Mouse (Mus musculus): ENCODE data around the gene Slc9a9. TPM values are rescaled to one million over a fixed set of nuclear protein-coding genes. Genes with fewer than 3 reads are reported as not detected.

The Slc9a9 gene
- total RNA-seq, 2 experiments from 2014 or later: 19.1 to 20.8 TPM

DNA sequence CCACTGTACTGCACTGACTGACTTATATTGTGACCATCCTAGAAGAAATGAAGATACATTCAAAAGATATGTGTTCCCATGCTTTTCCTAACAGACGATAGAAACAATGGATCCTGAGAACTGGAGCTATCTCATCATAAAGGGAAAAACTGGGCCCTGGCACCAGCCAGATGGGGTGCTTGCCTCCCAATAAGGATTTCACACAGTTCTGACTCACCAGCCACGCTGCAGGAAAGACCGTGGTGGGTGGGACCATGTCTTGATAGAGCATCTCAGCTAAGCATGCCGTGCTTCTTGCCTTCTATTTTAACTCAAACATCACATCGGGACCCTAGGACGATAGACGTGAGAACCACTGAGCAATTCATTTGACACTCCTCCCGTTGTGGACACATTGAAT is 60.7 kb downstream of the Slc9a9 start:
- ATAC-seq (ENCODE audit: poor library complexity, severe bottlenecking): no peak

DNA sequence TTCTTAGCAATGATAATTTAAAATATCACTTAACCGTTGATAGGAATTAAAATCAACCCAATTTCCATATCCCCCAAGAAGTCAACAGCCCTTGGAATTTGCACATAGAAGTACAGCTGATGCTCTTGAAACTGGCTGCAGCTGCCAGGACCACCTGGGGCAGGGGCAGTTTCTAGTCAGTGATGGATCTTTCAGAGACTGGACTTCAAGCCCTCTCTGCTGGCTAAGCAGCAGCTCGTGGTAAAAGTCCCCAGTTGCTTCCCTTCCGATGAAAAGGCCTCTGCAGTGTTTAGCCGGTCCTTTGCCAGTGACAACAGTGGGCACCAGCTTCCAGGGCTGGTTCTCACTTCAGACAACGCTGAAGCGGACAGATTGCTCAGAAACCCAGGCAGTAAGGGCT is 62.4 kb downstream of the Slc9a9 start:
- no peak for ATAC-seq (ENCODE audit: poor library complexity, severe bottlenecking)

DNA sequence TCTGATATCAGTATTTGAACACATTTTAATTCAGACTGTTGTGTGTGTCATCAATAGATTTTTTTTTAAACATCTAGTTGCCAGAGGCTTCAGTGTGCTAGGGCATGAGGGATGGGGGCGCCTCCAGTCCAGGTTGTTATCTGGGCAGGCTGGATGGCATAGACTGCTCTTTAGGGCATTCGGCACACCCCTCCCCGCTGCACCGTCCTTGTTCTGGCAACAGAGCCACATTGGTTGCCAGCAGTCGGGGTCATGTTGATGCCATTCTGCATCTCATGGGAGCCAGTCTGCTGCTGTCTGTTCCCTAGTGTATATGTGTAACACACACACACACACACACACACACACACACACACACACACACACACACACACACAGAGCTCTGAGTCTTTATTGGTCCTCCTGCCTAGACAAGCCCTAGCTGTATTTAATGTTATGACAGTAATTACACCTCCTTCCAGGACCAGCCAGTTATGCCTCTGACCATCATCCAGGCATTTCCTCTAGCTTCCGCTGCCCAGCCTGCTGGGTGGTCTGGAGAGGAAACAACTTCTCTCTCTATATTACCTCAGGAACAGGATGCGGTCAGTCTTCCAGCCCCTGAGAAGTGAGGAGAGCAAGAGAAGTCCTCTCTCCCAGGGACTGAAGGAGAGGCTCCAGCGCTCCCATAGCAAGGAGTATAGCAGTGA is 63.0 kb downstream of the Slc9a9 start:
- no peak for ATAC-seq (ENCODE audit: poor library complexity, severe bottlenecking)

DNA sequence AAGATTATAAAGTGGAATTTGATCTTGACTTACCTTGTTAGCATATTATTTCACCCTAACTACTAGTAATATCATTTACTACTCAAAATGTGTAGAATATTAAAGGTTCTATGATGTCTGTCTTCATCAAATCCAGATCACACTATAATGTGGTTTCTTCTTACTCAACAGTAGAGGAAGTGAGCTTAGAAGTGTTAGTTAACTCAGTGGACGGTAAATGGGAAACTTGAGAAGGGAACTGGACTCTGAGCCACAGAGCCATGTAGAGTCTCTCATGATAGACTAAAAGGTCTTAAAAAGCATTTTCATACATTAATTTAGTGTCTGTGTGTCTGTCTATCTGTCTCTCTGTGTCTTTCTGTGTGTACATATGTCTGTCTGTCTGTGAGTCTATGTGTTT is 64.6 kb downstream of the Slc9a9 start:
- peak; percentile 75 for ATAC-seq (ENCODE audit: poor library complexity, severe bottlenecking)

DNA sequence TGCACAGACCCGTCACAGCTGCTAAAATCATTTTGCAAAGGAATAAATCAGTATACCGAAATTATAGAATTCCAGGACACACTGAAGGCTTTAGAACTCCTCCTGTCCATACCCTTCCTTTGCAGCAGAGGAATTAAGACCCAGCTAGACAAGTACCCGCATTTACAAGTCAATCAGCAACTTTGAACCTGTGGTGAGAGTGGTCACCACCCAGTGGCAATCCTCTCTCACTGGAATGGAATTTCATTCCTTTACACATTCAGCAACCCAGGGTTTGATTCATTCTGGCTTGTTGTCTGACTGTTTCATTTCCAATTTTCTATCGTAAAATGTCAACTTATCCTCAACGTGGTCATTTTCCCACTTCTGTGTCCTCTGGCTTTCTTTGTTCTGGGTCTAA is 67.5 kb downstream of the Slc9a9 start:
- no peak for ATAC-seq (ENCODE audit: poor library complexity, severe bottlenecking)

DNA sequence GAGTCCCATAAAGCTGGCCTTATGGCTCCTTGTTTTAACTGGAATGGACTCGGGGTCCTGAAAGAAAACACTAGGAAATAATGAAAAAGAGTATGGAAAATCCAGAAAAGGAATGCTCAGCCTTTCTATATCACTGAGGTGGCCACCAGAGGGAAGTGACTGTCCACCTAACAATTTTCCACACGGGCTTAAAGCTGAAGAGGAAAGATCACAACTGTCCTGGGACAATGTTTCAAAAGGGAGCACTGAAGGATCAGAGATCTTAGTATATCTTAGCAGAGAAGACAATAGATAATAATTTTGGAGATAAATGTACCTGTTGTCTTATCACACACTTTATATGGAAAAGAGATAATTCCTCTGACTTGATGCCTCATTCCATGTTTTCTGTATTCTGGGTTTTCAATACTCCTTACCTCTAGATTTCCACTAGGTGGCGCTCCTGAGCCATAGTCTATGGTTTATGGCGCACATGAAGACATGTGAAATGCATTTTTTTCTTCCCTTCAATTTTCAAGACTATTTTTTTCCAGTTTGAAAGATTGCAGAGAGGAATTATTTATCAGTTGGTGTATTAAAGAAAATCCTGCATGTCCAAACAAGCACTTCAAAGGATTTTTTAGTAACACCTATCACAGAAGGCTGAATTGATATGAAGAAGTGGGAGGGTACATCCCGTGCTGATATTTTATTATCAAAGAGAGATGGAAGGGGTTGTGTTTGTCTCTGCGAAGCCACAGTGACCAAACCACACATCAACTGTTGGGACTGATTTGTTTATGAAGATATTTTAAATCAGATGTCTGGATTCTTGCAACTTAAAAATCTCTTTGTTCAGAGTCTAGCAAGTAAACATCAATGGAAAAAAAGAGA is 69.1 kb downstream of the Slc9a9 start:
- ATAC-seq (ENCODE audit: poor library complexity, severe bottlenecking): peak; percentile 51

DNA sequence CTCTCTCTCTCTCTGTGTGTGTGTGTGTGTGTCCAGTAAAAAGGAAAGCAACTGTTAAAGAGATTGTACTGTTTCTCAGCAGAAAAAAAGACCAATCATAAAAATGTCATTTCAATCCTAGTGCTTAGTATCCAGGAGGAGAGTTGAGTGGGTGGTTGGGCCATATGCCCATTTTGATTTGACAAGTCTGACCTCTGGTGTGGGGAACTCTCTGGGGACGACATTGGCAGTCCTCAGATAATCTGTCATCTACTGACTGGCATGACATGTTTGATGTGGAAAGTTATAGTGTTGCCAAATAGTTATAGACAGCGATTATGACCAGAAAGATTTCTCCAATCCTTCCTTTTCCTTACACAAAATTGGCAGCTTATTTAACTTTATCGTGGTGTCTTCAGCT is 71.1 kb downstream of the Slc9a9 start:
- ATAC-seq (ENCODE audit: poor library complexity, severe bottlenecking): no peak

DNA sequence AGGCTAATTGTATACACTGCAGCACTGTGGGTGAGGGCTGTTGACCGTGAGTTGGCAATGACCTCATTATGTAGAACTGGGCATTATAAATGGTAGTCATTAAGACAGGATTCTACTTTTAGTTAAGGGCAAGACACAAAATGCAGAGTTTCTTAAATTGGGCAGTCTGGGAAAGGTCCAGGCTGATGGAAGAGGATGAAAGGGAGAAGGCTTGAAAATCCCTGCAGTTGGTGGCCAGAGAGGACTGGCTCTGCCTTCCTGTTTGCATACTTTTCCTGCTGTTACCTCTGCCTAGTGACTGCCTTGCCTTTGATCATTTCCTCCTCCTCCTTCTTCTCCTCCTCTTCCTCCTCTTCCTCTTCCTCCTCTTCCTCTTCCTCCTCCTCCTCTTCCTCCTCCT is 73.6 kb downstream of the Slc9a9 start:
- ATAC-seq (ENCODE audit: poor library complexity, severe bottlenecking): no peak

DNA sequence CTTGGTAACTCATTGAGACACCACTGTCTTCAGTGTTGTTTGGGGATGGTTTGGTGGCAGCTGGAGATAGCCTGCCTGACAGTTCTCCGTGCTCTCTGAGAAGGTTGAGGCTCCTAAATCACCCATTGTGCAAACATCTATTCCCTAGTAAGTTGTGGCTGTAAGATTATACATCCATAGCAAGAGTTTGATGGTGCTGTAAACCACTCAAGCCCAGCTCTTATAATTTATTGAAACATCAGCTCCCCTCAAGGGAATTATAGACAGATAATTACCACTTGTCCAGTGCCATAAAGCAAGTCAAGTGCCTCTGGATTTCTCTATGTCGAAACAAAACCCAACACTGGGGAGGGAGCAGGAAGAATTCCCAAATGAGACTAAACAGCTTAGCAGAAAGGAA is 78.8 kb downstream of the Slc9a9 start:
- no peak for ATAC-seq (ENCODE audit: poor library complexity, severe bottlenecking)

DNA sequence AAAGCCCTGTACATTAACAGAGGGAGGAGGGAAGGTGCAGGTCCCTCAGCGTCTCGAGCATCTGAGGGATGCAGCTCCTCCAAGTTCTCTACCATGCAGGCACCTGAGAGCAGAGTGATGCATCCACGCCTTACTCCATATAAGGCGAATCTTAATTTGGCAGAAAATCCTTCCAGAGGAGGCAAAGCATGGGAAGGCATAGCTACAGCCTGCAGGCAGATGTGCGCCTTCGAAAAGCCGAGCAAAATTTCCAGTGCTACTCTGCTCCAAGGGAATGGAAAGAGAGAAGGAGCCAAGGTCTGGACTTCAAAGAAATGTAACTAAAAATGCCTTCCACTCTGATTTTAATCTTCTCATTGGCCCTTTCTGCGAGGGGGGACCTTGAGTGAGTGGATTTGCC is 80.5 kb downstream of the Slc9a9 start:
- no peak for ATAC-seq (ENCODE audit: poor library complexity, severe bottlenecking)

DNA sequence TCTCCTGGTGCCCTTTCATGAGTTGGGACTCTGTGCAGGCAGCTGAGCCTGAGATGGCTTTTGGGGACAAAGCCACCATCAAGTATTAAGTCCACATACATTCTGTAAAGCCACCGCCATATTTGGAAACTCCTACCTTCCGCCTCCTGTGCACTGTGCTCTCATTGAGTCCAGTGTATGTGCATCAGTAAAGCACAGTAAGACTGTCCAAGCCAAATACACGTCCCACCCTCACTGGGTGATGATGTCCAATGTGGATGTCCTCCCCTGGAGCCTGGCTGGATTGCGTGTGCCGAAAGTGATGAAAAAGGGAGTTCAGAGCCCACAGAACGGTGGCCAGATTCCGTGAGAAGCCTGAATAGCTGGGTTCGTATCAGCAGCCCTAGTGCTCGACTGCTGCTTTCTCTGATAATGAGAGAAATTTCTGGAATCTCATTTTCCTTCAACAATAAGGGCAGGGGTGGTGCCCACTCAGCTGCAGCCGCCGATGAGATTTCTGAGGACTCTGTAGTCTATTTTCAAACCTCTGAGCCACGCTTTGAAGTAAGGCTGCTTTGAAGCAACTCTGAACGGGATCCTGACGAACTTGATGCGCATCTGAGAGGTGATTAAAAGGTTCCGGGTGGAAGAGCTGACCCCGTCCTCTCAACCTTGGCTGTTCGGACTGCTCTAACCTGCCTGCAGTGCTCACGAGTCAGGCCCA is 81.4 kb downstream of the Slc9a9 start:
- ATAC-seq (ENCODE audit: poor library complexity, severe bottlenecking): no peak

DNA sequence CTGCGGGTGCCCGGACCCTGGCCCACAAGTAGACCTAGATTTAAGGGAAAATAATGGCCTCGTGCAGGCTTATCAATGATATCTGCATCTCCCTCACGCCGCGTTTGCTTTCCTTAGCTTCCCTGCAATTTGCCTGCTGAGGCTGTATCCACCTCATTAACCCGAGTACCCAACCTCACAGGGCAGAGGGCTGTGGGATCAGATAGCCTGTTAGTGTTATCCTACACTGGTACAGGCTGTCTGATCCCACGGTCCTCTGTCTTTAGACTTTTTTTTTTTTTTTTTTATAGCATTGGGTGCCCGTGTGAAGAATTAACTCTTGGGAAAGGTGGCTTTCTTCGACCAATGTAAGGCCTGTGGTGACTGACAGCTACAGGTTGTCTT is 81.9 kb downstream of the Slc9a9 start:
- ATAC-seq (ENCODE audit: poor library complexity, severe bottlenecking): no peak

DNA sequence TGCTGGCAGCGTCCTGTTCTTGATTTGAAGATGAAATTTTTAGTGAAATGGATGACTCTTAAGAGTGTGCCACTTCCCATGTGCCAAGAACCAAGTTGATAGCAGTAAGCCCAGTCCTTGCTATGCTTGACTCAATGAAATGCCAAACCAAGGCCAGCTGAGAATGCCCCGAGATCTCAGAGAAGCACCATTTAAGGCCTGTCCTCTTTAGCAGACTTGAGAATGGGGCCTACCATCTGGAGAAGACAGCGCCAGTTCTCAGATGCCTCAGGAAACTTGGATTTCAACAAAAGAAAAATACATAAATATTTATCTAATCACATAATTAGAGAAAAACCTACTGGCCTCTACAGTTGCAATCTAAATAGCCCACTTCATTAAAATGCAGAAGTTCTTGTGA is 82.4 kb downstream of the Slc9a9 start:
- ATAC-seq (ENCODE audit: poor library complexity, severe bottlenecking): no peak

DNA sequence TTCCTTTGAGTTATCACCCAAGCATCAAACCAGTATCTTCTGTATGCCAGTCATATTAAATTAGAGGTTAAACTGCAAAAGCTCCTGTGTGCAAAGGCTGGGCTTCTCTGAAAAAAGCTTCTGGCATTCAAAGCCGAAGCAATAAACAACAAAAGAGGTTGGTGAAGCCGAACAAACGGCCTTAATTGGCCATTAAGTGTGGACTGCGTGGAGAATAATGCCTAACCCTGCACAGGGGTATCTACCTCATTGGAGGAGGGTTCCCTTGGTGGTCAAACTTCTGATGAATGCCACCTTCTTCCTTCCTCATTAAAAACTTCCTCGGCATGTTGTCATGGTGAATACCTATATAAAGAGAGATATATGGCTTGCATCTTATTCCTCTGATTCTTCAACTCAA is 90.2 kb downstream of the Slc9a9 start:
- ATAC-seq (ENCODE audit: poor library complexity, severe bottlenecking): no peak

DNA sequence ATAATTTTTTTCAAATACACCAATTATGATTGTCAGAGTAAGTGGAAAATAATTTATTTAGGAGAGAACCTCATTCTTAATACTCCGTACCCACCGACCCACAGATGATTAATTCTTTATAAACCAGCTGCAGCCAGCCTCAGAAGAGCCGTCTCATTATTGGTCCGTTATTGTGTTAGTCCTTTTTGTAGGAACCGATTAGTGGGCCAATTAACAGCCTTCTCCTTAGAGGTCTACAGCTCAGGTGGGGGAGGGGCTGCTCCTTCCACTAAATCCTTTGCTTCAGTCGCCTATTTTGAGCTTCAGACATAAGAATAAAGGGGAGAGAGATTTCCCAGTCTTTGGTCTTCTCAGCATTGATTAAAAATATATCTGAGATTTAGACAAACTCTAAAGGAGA is 98.4 kb downstream of the Slc9a9 start:
- no peak for ATAC-seq (ENCODE audit: poor library complexity, severe bottlenecking)

DNA sequence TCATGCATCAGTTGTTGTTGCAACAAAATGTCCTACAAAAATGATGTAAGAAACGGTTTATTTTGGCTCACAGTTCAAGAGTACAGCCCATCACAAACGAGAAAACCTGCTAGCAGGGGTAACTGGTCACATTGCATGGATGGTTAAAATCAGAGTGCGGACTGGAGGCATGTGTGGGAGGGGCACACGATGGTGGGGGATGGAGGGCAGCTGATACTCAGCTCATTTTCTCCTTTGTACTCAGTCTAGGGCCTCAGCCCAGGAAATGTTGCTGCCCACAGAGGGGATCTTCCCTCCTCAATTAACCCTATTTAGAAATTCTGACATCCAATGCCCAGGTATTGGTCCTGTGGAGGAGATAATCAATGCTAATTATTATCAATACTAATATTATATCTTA is 98.8 kb downstream of the Slc9a9 start:
- no peak for ATAC-seq (ENCODE audit: poor library complexity, severe bottlenecking)

DNA sequence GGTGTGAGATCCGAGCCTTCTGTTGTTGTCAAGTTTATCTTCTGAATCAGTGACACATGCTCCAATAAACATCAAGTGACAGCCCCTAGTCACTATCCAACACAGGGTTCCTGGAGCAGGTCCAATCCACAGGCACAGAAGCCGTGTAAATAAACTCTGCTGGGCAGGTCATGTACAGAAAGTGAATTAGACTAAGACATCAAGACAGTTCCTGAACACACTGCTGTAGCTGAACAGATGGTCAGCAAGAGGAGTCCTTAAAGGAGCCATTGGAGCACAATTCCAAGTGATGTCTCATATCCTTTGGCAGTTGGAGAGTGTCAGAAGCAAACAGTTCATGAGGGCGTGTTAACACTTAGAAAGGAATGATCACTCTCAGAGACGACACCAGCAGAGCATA is 103.6 kb downstream of the Slc9a9 start:
- ATAC-seq (ENCODE audit: poor library complexity, severe bottlenecking): no peak

DNA sequence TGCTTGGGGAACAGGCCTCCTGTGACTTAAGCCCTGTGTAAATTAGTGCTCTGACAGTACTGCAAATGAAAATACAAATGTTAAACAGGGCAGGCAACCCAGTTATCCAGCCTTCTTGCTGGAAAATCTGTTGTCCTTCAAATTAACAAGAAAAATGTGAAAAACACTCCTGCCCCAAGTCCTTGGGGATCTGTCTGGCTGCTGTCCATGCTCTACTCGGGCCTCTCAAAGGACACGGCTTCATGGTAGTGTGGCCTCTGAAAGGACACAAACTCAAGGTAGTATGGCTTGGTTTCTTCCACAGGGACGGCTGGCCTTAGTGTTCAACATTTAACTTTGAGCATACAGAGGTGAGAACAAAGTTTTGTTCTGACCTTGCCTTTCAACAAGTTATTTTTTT is 118.6 kb downstream of the Slc9a9 start:
- ATAC-seq (ENCODE audit: poor library complexity, severe bottlenecking): no peak

DNA sequence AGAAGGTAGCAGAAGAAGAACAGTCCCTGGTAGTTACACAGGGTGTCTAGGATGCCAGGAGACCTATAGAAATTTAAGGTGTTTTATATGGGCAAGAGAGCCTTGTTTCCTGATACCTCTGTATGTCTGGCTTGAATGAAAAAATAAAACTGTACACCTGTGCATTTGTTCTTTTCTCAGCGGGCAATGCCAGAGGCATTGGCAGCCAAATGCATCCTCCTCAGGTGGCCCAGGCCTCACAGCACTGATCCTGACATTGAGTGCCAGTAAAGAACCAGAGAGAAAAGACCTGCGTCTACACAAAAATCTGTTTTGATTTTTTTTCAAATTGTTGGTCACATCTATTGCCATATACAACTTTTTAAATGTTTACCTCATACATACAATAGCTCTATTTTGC is 121.3 kb downstream of the Slc9a9 start:
- no peak for ATAC-seq (ENCODE audit: poor library complexity, severe bottlenecking)

DNA sequence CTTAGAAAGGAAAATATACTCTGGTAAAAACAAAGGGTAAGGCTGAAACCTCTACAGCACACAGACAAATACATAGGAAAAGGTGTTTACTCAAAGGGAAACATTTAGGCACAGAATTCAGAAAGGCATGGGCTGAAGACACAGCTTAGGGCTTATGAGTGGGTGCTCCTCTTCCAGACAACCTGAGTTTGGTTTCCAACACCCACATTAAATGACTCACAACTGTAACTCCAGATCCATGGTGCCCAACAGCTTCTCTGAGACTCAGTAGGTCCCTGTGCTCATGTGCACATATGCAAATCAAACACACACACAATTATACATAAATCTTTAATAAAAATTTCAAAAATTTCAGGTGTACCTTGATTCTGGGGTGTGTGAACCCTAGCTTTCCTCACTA is 133.4 kb downstream of the Slc9a9 start:
- ATAC-seq (ENCODE audit: poor library complexity, severe bottlenecking): no peak

DNA sequence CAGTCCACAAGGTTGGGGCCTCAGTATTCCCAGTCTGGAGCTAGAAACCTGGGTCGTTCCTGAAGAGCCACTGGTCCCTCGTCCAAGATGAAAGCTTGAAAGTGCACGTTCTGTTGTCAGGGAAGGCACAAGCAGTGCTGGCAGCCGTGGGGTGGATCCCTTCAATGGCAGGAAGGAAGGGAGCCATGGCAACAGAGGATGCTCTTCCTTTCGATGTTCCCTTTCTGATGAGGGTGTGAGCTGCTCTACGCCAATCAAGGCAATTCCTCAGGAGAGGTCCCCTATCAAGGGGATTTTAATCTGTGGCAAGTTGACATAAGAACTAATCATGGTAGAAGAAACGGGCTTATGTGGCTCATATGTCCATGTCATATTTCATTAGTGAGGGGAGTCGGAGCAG is 135.8 kb downstream of the Slc9a9 start:
- ATAC-seq (ENCODE audit: poor library complexity, severe bottlenecking): no peak

DNA sequence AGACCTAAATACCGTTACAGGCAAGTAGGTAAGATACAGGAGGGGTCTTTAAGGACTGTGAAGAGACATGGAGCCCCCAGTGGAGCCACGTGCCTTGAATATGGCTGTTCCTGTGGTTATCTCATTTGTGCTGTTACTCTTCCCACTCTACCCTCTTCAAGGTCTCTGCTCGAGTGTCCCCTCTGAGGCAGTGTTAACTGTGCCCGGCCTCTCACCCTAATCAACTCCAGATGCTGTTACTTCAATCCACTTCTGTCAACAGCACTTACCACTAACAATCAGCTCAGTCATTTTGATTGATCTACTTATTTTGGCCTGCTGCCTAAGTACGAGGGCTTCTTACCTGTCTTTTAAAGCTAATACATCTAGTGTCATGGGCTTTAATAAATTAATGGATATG is 145.8 kb downstream of the Slc9a9 start:
- ATAC-seq (ENCODE audit: poor library complexity, severe bottlenecking): no peak

All from megakaryocyte, adult 5-6 weeks (primary cell).